Mouse (Mus musculus) frontal cortex, adult 2 months (tissue): Measurements from ENCODE around the gene Tcp10c. TPM values are rescaled to one million over a fixed set of nuclear protein-coding genes. Genes with fewer than 3 reads are reported as not detected.
"Not testable (repeated sequence)": the region's sequence is repeated elsewhere in the genome, so short reads cannot be mapped to it uniquely, and the experiment has no call there.

Source experiments
- DNase-seq, 2 experiments: peaks; one replicate each; pipeline ENCODE4 v3.0.0; 2022; ENCODE audit warnings: low spot score in 1 of 2; ENCODE audit errors: extremely low spot score in 1 of 2
- polyA plus RNA-seq: library from polyadenylated mRNA; depleted of rRNA; stranded (reverse); fragments of >200 nt; gene quantifications from 2 replicates; pipeline ENCODE4 v1.2.3, GENCODE M21; 2012; rRNA removed

The Tcp10c gene
- polyA plus RNA-seq, result not detected in 2 replicates

GRCm38 (mm10) chr17:13354521-13354920 lies at the start of gene Tcp10c:
Gene Tcp10c (plus strand): TSS chr17:13354572.
- not testable (repeated sequence) for DNase-seq

- not testable (repeated sequence) for DNase-seq
Observed at GRCm38 (mm10) chr17:13307852-13308251, 46.5 kb upstream of the Tcp10c start.

- DNase-seq, result peak in 1 of 2 experiments; percentile 13
Observed at GRCm38 (mm10) chr17:13308344-13308743, 46.0 kb upstream of the Tcp10c start.

GRCm38 (mm10) chr17:13308746-13309145 lies 45.6 kb upstream of the Tcp10c start:
- DNase-seq, result not testable (repeated sequence)

- DNase-seq, result not testable (repeated sequence)
Observed at GRCm38 (mm10) chr17:13309182-13309631, 45.2 kb upstream of the Tcp10c start.

GRCm38 (mm10) chr17:13329967-13330366 lies 24.4 kb upstream of the Tcp10c start:
- DNase-seq, result not testable (repeated sequence)

GRCm38 (mm10) chr17:13331179-13331578 lies 23.2 kb upstream of the Tcp10c start:
- DNase-seq, result not testable (repeated sequence)

- not testable (repeated sequence) for DNase-seq
Observed at GRCm38 (mm10) chr17:13332496-13332895, 21.9 kb upstream of the Tcp10c start.

- DNase-seq, result peak; percentile 16 to 73
Observed at GRCm38 (mm10) chr17:13336979-13337749, 17.2 kb upstream of the Tcp10c start.

- DNase-seq, result not testable (repeated sequence)
Observed at GRCm38 (mm10) chr17:13337931-13338330, 16.4 kb upstream of the Tcp10c start.

GRCm38 (mm10) chr17:13340071-13340470 lies 14.3 kb upstream of the Tcp10c start:
- DNase-seq, result not testable (repeated sequence)

GRCm38 (mm10) chr17:13345923-13346322 lies 8.4 kb upstream of the Tcp10c start:
- not testable (repeated sequence) for DNase-seq

- not testable (repeated sequence) for DNase-seq
Observed at GRCm38 (mm10) chr17:13349563-13349962, 4.8 kb upstream of the Tcp10c start.

GRCm38 (mm10) chr17:13353249-13353648 lies 1.1 kb upstream of the Tcp10c start:
- DNase-seq, result not testable (repeated sequence)

GRCm38 (mm10) chr17:13362489-13362888 lies 8.1 kb downstream of the Tcp10c start:
- not testable (repeated sequence) for DNase-seq

GRCm38 (mm10) chr17:13363773-13364172 lies 9.4 kb downstream of the Tcp10c start:
- not testable (repeated sequence) for DNase-seq

GRCm38 (mm10) chr17:13364196-13364595 lies 9.8 kb downstream of the Tcp10c start:
- not testable (repeated sequence) for DNase-seq

GRCm38 (mm10) chr17:13367181-13367580 lies 12.8 kb downstream of the Tcp10c start:
- DNase-seq, result not testable (repeated sequence)

- peak in 1 of 2 experiments; percentile 23 for DNase-seq
Observed at GRCm38 (mm10) chr17:13368658-13369057, 14.3 kb downstream of the Tcp10c start.

- not testable (repeated sequence) for DNase-seq
Observed at GRCm38 (mm10) chr17:13370746-13371145, 16.4 kb downstream of the Tcp10c start.

GRCm38 (mm10) chr17:13378341-13378740 lies 24.0 kb downstream of the Tcp10c start:
- not testable (repeated sequence) for DNase-seq
